Mouse (Mus musculus) mature B cell (primary cell): Measurements from ENCODE around the gene Olfr316.
"Not testable (repeated sequence)": the region's sequence is repeated elsewhere in the genome, so short reads cannot be mapped to it uniquely, and the experiment has no call there.

ENCODE experiments used
- in situ Hi-C: fragments of 300-500 bp; cut with MboI; formaldehyde crosslinking; loops from 2 replicates; pipeline ENCODE4 v1.14.3; 2019

Gene Olfr316

GRCm38 (mm10) chr11:58752434-58752833, at the start of gene Olfr316:
Olfr316 (plus strand) TSS chr11:58752734.
- in situ Hi-C loops: no loop called here

- in situ Hi-C loops: no loop called here
Observed at GRCm38 (mm10) chr11:58709086-58709485, 43.4 kb upstream of the Olfr316 start.

- in situ Hi-C loops: not testable (repeated sequence)
Observed at GRCm38 (mm10) chr11:58717723-58718122, 34.8 kb upstream of the Olfr316 start.

- in situ Hi-C loops: no loop called here
Observed at GRCm38 (mm10) chr11:58719701-58720100, 32.8 kb upstream of the Olfr316 start.

- in situ Hi-C loops: no loop called here
Observed at GRCm38 (mm10) chr11:58723914-58724313, 28.6 kb upstream of the Olfr316 start, which contains the start of gene Olfr318. Olfr318 (minus strand) TSS chr11:58724014.

- in situ Hi-C loops: not testable (repeated sequence)
Observed at GRCm38 (mm10) chr11:58727896-58728650, 24.5 kb upstream of the Olfr316 start.

GRCm38 (mm10) chr11:58733372-58733771, 19.2 kb upstream of the Olfr316 start:
- in situ Hi-C loops: no loop called here

GRCm38 (mm10) chr11:58738792-58739262, 13.7 kb upstream of the Olfr316 start, which contains the start of gene Olfr317:
Olfr317 (minus strand) TSS chr11:58739212.
- in situ Hi-C loops: no loop called here

GRCm38 (mm10) chr11:58751096-58751495, 1.4 kb upstream of the Olfr316 start:
- in situ Hi-C loops: not testable (repeated sequence)

GRCm38 (mm10) chr11:58772888-58773287, 20.4 kb downstream of the Olfr316 start, which contains the start of gene Olfr315:
Olfr315 (plus strand) TSS chr11:58773188.
- in situ Hi-C loops: no loop called here

GRCm38 (mm10) chr11:58782480-58783089, 30.1 kb downstream of the Olfr316 start, which contains the start of gene Olfr314:
Olfr314 (plus strand) TSS chr11:58782952.
- in situ Hi-C loops: no loop called here

GRCm38 (mm10) chr11:58784182-58784581, 31.6 kb downstream of the Olfr316 start:
- in situ Hi-C loops: no loop called here

GRCm38 (mm10) chr11:58787651-58788050, 35.1 kb downstream of the Olfr316 start:
- in situ Hi-C loops: no loop called here

- in situ Hi-C loops: no loop called here
Observed at GRCm38 (mm10) chr11:58788346-58788745, 35.8 kb downstream of the Olfr316 start.

GRCm38 (mm10) chr11:58789532-58789931, 37.0 kb downstream of the Olfr316 start:
- in situ Hi-C loops: no loop called here

- in situ Hi-C loops: no loop called here
Observed at GRCm38 (mm10) chr11:58790053-58790452, 37.5 kb downstream of the Olfr316 start.

GRCm38 (mm10) chr11:58790646-58791045, 38.1 kb downstream of the Olfr316 start:
- in situ Hi-C loops: no loop called here

GRCm38 (mm10) chr11:58795856-58796255, 43.3 kb downstream of the Olfr316 start:
- in situ Hi-C loops: no loop called here

- in situ Hi-C loops: no loop called here
Observed at GRCm38 (mm10) chr11:58796850-58797249, 44.3 kb downstream of the Olfr316 start.

GRCm38 (mm10) chr11:58799747-58800146, 47.2 kb downstream of the Olfr316 start:
- in situ Hi-C loops: no loop called here

- in situ Hi-C loops: no loop called here
Observed at GRCm38 (mm10) chr11:58801558-58802228, 49.2 kb downstream of the Olfr316 start, which contains the start of gene Fam183b. Fam183b (minus strand) TSS chr11:58801960.

- in situ Hi-C loops: no loop called here
Observed at GRCm38 (mm10) chr11:58803871-58804270, 51.3 kb downstream of the Olfr316 start.
